Mouse (Mus musculus): Measurements from ENCODE around the gene Ttll4. TPM values are rescaled to one million over a fixed set of nuclear protein-coding genes. Genes with fewer than 3 reads are reported as not detected.

The Ttll4 gene
- 12.9 and 17.6 TPM in 2 replicates for polyA plus RNA-seq (2015; fragmentation: Nextera tagmentation; extraction: Ambion mirVana)

DNA sequence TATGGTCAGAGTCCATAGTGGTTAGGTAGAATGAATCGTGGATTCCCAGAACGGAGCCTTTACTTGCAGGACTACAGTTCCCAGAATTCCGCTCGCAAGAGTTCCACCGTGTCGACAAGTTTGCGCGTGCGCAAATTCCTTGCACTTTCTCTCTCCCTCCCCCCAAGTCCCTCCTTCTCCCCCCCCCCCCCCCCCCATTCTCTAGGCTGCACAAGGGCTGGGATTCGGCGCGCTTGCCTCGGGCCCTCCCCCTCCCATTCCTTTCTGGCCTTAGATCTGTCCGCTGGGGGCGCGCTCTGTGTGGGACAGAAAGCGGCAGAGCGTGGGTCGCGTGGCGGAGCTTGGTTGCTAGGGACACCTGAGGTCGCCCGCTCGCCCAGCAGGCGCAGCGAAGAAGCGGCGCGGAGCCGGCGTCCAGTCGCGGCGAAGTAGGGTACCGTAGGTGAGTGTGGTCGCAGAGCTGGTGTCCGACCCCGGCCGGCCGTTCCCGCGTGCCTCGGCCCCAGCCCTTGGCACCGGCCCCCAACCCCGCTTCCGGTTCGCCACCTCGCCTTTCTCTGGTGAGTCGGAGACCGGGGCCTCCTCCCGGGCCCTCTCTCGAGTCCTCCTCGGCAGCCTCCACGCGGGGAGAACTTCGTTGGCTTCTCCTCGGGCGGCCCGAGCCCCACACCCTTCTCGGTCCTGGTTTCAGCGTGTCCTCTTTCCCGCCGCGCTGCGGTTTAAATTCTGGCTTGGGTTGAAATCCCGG is at the start of gene Ttll4:
Gene Ttll4, plus strand, starts transcription at position 298 of the 748 bp plus-strand sequence.
- WGBS = under 1% methylated on average over 57 of the region's 66 CpGs
- Histone ChIP-seq H3K36me3 (peaks cover 6% of the 10 kb centered on the region; the same call in 1 of the 2 replicates), H3K27me3 (no peaks in the 10 kb centered on the region), H3K4me1 (peaks cover 14% of the 10 kb centered on the region), H3K27ac (peak within 1 kb of the TSS; percentile 82), H3K4me2 (peak within 1 kb of the TSS; percentile 62), H3K9ac (peak within 1 kb of the TSS; percentile 89), H3K9me3 (no peaks in the 10 kb centered on the region), H3K4me3 (peak within 1 kb of the TSS; percentile 91)
- peak; percentile 98 for ATAC-seq (ENCODE audit: insufficient number of reproducible peaks, insufficient read depth, low FRiP score, low TSS enrichment, low read depth)

DNA sequence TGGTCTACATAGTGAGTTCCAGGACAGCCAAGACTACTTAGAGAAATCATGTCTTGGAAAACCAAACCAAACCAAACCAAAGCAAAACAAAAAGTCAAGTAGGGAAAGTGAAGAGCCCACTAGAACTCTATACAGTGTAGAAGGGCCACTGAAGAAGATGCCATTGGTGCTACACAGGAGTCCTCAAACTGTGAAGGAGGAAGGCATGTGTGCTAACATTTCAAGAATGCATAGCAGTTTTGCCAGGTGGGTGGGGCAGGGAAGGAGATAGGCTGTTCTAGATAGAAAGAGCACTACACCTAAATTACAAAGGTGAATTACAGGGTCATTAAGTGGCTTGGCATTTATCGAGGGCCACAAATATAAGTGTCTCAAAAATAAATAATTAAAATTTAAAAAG is 37.4 kb upstream of the Ttll4 start:
- Histone ChIP-seq H3K4me3 (no peak overlapping the region), H3K36me3 (peaks cover 33% of the 10 kb centered on the region), H3K9ac (no peak overlapping the region), H3K27ac (no peak overlapping the region), H3K4me2 (no peak overlapping the region), H3K27me3 (no peaks in the 10 kb centered on the region), H3K9me3 (no peaks in the 10 kb centered on the region), H3K4me1 (no peaks in the 10 kb centered on the region)
- 89% methylated on average over 1 of the region's 1 CpGs for WGBS
- no peak for ATAC-seq (ENCODE audit: insufficient number of reproducible peaks, insufficient read depth, low FRiP score, low TSS enrichment, low read depth)

GRCm38 (mm10) chr1:74626076-74626475 is 35.5 kb upstream of the Ttll4 start:
- H3K27me3 ChIP-seq = no peaks in the 10 kb centered on the region
- no peak overlapping the region for H3K27ac ChIP-seq
- H3K4me2 ChIP-seq = no peak overlapping the region
- H3K36me3 ChIP-seq = peaks cover 33% of the 10 kb centered on the region
- no peak overlapping the region for H3K9ac ChIP-seq
- no peak for ATAC-seq (ENCODE audit: insufficient number of reproducible peaks, insufficient read depth, low FRiP score, low TSS enrichment, low read depth)
- no peaks in the 10 kb centered on the region for H3K9me3 ChIP-seq
- WGBS = 83% methylated on average over 4 of the region's 4 CpGs
- no peaks in the 10 kb centered on the region for H3K4me1 ChIP-seq
- H3K4me3 ChIP-seq = no peak overlapping the region

- H3K27me3 ChIP-seq = no peaks in the 10 kb centered on the region
- no peak overlapping the region for H3K4me2 ChIP-seq
- no peak overlapping the region for H3K27ac ChIP-seq
- no peak overlapping the region for H3K9ac ChIP-seq
- peaks cover 27% of the 10 kb centered on the region for H3K36me3 ChIP-seq
- H3K4me1 ChIP-seq = no peaks in the 10 kb centered on the region
- H3K9me3 ChIP-seq = no peaks in the 10 kb centered on the region
- 37% methylated on average over 7 of the region's 7 CpGs for WGBS
- ATAC-seq (ENCODE audit: insufficient number of reproducible peaks, insufficient read depth, low FRiP score, low TSS enrichment, low read depth) = no peak
- no peak overlapping the region for H3K4me3 ChIP-seq
These were observed 33.5 kb upstream of the Ttll4 start for GRCm38 (mm10) chr1:74628001-74628400.

DNA sequence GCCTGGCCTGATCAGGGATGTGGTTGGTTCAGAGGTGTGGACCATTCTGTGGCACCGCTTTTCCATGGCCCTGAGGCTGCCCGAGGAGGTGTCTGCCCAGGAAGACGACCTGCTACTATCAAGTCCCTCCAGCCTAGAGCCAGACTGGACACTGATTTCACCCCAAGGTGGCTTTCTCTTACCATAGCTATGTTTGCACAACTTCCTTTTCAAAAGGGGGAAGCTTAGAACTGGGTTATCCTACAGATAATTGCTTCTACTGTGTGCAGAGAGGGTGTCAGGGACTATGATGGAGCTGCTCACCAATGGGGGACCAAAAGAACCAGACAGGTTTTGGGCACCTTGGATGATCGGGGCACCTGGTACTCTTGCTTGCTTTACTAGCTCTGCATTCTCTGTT is 28.8 kb upstream of the Ttll4 start:
- Histone ChIP-seq H3K27ac (no peak overlapping the region), H3K4me3 (no peak overlapping the region), H3K9ac (no peak overlapping the region), H3K9me3 (no peaks in the 10 kb centered on the region), H3K4me1 (0 out of 2 replicates have a peak, but pooled peaks cover under 1% of the 10 kb centered on the region), H3K36me3 (peaks cover 33% of the 10 kb centered on the region), H3K4me2 (no peak overlapping the region), H3K27me3 (no peaks in the 10 kb centered on the region)
- no peak for ATAC-seq (ENCODE audit: insufficient number of reproducible peaks, insufficient read depth, low FRiP score, low TSS enrichment, low read depth)
- 82% methylated on average over 4 of the region's 4 CpGs for WGBS

DNA sequence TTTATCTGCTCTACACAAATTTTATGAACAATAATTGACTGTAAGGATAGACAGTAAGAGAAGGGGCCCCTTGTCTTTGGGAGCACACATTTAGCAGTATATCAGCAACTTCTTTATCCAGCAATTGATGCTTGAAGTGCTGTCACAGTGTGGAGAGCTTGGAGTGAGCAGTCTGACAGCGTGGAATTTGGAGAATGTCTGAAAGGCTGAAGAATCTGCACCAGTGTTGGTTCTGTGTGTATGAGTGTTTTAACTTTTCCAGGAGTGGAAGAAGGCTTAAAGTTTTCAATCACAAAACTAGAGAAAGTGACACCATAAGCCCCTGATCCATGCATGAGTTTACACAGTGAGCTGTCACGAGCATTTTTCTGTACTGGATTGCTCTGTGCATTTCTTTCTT is 18.0 kb upstream of the Ttll4 start:
- Histone ChIP-seq H3K27ac (no peak overlapping the region), H3K4me2 (no peak overlapping the region), H3K4me3 (no peak overlapping the region), H3K9ac (no peak overlapping the region), H3K9me3 (no peaks in the 10 kb centered on the region), H3K27me3 (no peaks in the 10 kb centered on the region), H3K4me1 (no peaks in the 10 kb centered on the region), H3K36me3 (no peaks in the 10 kb centered on the region)
- 67% methylated on average over 2 of the region's 2 CpGs for WGBS
- no peak for ATAC-seq (ENCODE audit: insufficient number of reproducible peaks, insufficient read depth, low FRiP score, low TSS enrichment, low read depth)

GRCm38 (mm10) chr1:74643926-74644325 is 17.6 kb upstream of the Ttll4 start:
- Histone ChIP-seq H3K4me1 (no peaks in the 10 kb centered on the region), H3K4me2 (no peak overlapping the region), H3K4me3 (no peak overlapping the region), H3K27me3 (no peaks in the 10 kb centered on the region), H3K36me3 (no peaks in the 10 kb centered on the region), H3K9me3 (no peaks in the 10 kb centered on the region), H3K27ac (no peak overlapping the region), H3K9ac (no peak overlapping the region)
- no peak for ATAC-seq (ENCODE audit: insufficient number of reproducible peaks, insufficient read depth, low FRiP score, low TSS enrichment, low read depth)

DNA sequence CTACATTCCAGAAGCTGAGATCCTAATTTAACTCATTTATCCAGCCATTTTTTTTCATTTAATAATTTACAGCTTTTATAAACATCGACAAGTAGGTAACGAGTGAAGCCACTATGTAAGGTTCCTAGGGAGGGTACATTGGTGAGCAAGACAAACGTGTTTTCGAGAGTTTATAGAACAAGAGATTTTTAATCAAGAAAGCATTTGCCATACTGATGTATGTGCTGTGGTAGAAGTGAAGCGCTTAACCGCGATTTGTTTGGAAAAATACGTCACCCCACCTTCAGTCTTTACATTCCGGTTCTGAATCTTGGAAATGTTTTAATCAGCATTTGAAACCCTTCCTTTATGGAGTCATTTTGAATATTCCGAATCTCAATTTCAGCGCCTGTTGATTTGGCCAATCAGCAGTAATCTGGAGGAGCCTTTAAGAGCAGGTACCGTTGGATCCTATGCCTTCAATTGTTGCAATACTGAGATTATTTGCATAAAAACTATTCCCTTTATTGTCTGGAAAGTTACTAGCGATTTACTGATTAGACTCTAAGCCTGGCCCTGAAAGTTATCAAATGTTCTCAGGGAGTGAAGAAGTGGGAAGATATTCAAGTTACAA is 814 bp downstream of the Ttll4 start:
- Histone ChIP-seq H3K27me3 (no peaks in the 10 kb centered on the region), H3K4me3 (peak overlapping the region; percentile 91), H3K36me3 (peaks cover 6% of the 10 kb centered on the region; the same call in 1 of the 2 replicates), H3K27ac (peak overlapping the region; percentile 82), H3K4me2 (peak overlapping the region; percentile 62), H3K9ac (peak overlapping the region; percentile 89), H3K4me1 (peaks cover 14% of the 10 kb centered on the region), H3K9me3 (no peaks in the 10 kb centered on the region)
- 1% methylated on average over 13 of the region's 13 CpGs for WGBS
- no peak for ATAC-seq (ENCODE audit: insufficient number of reproducible peaks, insufficient read depth, low FRiP score, low TSS enrichment, low read depth)

GRCm38 (mm10) chr1:74665153-74665552 is 3.6 kb downstream of the Ttll4 start:
- 79% methylated on average over 6 of the region's 6 CpGs for WGBS

DNA sequence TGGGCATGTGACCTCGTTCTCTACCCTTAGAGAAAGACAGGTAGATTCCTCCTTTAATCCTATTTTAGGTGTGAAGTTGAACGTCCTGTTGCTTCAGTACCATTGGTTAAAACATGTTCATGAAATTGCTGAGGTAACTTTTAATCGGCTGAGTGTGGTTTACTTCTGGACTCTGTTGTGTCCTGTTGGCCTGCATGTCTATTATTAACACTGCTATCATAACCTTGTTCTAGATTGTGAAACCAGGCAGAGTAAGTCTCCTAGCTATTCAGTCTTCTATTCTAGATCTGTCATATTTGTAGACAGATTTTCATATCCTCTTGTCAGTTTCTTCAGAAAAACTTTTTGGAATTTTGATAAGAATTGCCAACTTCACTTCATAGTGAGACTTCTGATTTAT is 6.8 kb downstream of the Ttll4 start:
- Histone ChIP-seq H3K9ac (no peak overlapping the region), H3K27me3 (no peaks in the 10 kb centered on the region), H3K4me1 (peaks cover 3% of the 10 kb centered on the region; the same call in 1 of the 2 replicates), H3K9me3 (no peaks in the 10 kb centered on the region), H3K36me3 (peaks cover 26% of the 10 kb centered on the region), H3K27ac (no peak overlapping the region), H3K4me3 (no peak overlapping the region), H3K4me2 (no peak overlapping the region)
- 94% methylated on average over 3 of the region's 3 CpGs for WGBS
- no peak for ATAC-seq (ENCODE audit: insufficient number of reproducible peaks, insufficient read depth, low FRiP score, low TSS enrichment, low read depth)

More at GRCm38 (mm10) chr1:74665153-74665552, 3.6 kb downstream of the Ttll4 start:
- no peak overlapping the region for H3K9ac ChIP-seq
- no peak for ATAC-seq (ENCODE audit: insufficient number of reproducible peaks, insufficient read depth, low FRiP score, low TSS enrichment, low read depth)
- peaks cover 14% of the 10 kb centered on the region for H3K4me1 ChIP-seq
- no peak overlapping the region for H3K4me2 ChIP-seq
- no peaks in the 10 kb centered on the region for H3K9me3 ChIP-seq
- no peak overlapping the region for H3K27ac ChIP-seq
- H3K36me3 ChIP-seq = peaks cover 10% of the 10 kb centered on the region
- H3K4me3 ChIP-seq = no peak overlapping the region
- H3K27me3 ChIP-seq = no peaks in the 10 kb centered on the region

DNA sequence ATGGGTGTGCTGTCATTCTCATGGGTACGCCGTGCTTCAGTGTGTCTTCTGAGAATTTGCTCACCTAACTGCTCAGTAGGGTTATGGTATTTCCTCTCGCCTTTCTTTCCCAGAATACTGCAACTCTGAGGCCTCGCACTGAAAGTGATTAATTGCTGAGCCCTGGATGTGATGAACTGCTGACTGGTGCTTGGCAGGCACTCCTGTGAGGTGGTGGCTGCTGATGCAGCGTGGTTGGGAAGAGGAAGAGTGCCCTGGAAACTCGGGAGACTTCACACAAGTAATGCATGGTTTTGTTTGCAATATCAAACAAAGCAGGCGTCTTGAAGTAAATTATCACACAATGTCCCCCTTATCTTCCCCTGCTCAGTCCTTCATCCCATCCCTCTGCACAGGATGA is 11.2 kb downstream of the Ttll4 start:
- WGBS = 88% methylated on average over 7 of the region's 7 CpGs
- H3K27me3 ChIP-seq = no peaks in the 10 kb centered on the region
- H3K36me3 ChIP-seq = peaks cover 27% of the 10 kb centered on the region
- no peak for ATAC-seq (ENCODE audit: insufficient number of reproducible peaks, insufficient read depth, low FRiP score, low TSS enrichment, low read depth)
- H3K27ac ChIP-seq = no peak overlapping the region
- H3K4me1 ChIP-seq = no peaks in the 10 kb centered on the region
- no peak overlapping the region for H3K4me3 ChIP-seq
- H3K9ac ChIP-seq = no peak overlapping the region
- H3K4me2 ChIP-seq = no peak overlapping the region
- H3K9me3 ChIP-seq = no peaks in the 10 kb centered on the region

DNA sequence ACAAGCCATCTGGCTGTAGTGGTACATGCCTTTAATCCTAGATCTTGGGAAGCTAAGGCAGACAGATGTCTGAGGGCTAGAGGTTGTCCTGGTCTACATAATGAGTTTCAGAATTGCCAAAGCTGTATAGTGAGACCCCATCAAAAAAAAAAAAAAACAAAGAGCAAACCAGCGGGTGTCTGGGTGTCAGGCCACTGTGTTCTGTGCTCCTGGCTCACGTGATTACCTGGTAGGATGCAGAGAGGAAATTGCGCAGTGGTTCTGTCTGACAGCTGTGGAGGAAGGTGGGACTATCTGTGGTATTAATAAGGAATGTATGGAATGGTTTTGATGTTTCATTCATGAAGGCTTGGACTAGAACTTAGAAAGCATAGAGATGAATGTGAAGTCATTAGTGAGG is 15.3 kb downstream of the Ttll4 start:
- ATAC-seq (ENCODE audit: insufficient number of reproducible peaks, insufficient read depth, low FRiP score, low TSS enrichment, low read depth) = no peak

More for the DNA sequence above, 15.3 kb downstream of the Ttll4 start:
- no peaks in the 10 kb centered on the region for H3K27me3 ChIP-seq
- no peak overlapping the region for H3K9ac ChIP-seq
- no peaks in the 10 kb centered on the region for H3K9me3 ChIP-seq
- H3K27ac ChIP-seq = no peak overlapping the region
- no peak overlapping the region for H3K4me3 ChIP-seq
- H3K4me1 ChIP-seq = no peaks in the 10 kb centered on the region
- peaks cover 52% of the 10 kb centered on the region for H3K36me3 ChIP-seq
- WGBS = 79% methylated on average over 3 of the region's 3 CpGs
- no peak overlapping the region for H3K4me2 ChIP-seq

Data from embryonic facial prominence, embryonic 13.5 days (tissue).